Mouse (Mus musculus) left cerebral cortex, postnatal 14 days (tissue): Measurements from ENCODE around the gene Prkab1. TPM values are rescaled to one million over a fixed set of nuclear protein-coding genes. Genes with fewer than 3 reads are reported as not detected.

Source experiments
- DNase-seq, 2 experiments: peaks; one replicate each; pipeline ENCODE4 v3.0.0; 2021 to 2022; ENCODE audit warnings: low spot score in 2 of 2, mixed read lengths in 1 of 2
- intact Hi-C: fragments of 180-260 bp; cut with DNase I; formaldehyde crosslinking; loops from one replicate; pipeline ENCODE4 v1.15.1; 2025
- total RNA-seq, 2 experiments: library from RNA; stranded (reverse); gene quantifications; 2 replicates each; pipeline ENCODE4 v1.2.3; 2021

The Prkab1 gene
- total RNA-seq, 2 experiments from 2014 or later, result 25.6 to 26.2 TPM

GRCm38 (mm10) chr5:115987284-115987683 is 37.0 kb downstream of the Prkab1 start:
- intact Hi-C loops, result no loop called here
- DNase-seq, result no peak

- DNase-seq, result no peak
- intact Hi-C loops, result no loop called here
Measured at GRCm38 (mm10) chr5:115985101-115985500, 39.2 kb downstream of the Prkab1 start.

- intact Hi-C loops, result no loop called here
Measured at GRCm38 (mm10) chr5:115984392-115984791, 39.9 kb downstream of the Prkab1 start.

GRCm38 (mm10) chr5:115982671-115983373 is 41.5 kb downstream of the Prkab1 start:
- intact Hi-C loops, result no loop called here
- DNase-seq, result no peak

More at GRCm38 (mm10) chr5:115984392-115984791, 39.9 kb downstream of the Prkab1 start:
- DNase-seq, result no peak

GRCm38 (mm10) chr5:115980537-115980936 is 43.8 kb downstream of the Prkab1 start:
- intact Hi-C loops, result no loop called here
- DNase-seq, result no peak

GRCm38 (mm10) chr5:115979134-115979696 is 45.1 kb downstream of the Prkab1 start:
- DNase-seq, result peak in 1 of 2 experiments; percentile 53
- intact Hi-C loops, result no loop called here

- DNase-seq, result no peak
- intact Hi-C loops, result no loop called here
Measured at GRCm38 (mm10) chr5:115978255-115978654, 46.1 kb downstream of the Prkab1 start.

- intact Hi-C loops, result no loop called here
- DNase-seq, result no peak
Measured at GRCm38 (mm10) chr5:115977757-115978156, 46.6 kb downstream of the Prkab1 start.

- intact Hi-C loops, result no loop called here
- no peak for DNase-seq
Measured at GRCm38 (mm10) chr5:115977266-115977665, 47.0 kb downstream of the Prkab1 start.

- DNase-seq, result no peak
- intact Hi-C loops, result no loop called here
Measured at GRCm38 (mm10) chr5:115976446-115976845, 47.9 kb downstream of the Prkab1 start.

- intact Hi-C loops, result no loop called here
- no peak for DNase-seq
Measured at GRCm38 (mm10) chr5:115975672-115976071, 48.6 kb downstream of the Prkab1 start.

- no peak for DNase-seq
- intact Hi-C loops, result no loop called here
Measured at GRCm38 (mm10) chr5:115971236-115971635, 53.1 kb downstream of the Prkab1 start.

Other genes with a start within 250 kb of the Prkab1 start
- gene Cit, start 179.2 kb downstream of the Prkab1 start, total RNA-seq, result 100 to 1,000 TPM; 149 to 175 TPM
- not detected for gene Tmem233, start 58.7 kb upstream of the Prkab1 start, total RNA-seq